Mouse (Mus musculus) left cerebral cortex, adult 8-10 months (tissue): ENCODE measurements at regions not wholly inside any gene's neighbourhood (a gene's known extent, or its start where the extent isn't known, plus 50 kb on each side); places are given as distances from the start of the nearest gene placed in this dataset.
A peak's percentile ranks its signal among the peaks of the same experiment; 100 is the strongest.
"Not testable (repeated sequence)": the region's sequence is repeated elsewhere in the genome, so short reads cannot be mapped to it uniquely, and the experiment has no call there.

ENCODE experiments used
- DNase-seq, 2 experiments: peaks; one replicate each; pipeline ENCODE4 v3.0.0; 2022; ENCODE audit warnings: low spot score in 2 of 2

DNA sequence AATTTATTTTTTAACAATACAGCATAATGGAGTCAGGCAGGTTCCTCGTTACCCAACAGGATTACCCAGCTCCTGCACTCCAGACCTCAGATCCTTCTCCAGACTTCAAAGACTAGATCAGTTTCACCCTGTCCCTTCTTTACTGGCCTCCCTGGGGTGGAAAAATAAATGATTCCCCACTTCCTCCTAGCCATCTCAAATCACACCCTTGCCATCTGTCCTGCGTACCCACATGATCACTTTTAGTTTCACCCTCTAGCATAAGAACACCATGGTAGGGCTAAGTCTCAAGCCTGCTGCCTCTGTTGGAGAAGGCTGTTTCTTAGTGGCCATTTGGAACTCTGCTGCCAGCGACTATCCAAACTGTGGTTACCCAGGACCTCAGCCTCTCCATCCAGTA is 222.0 kb downstream of the Plxna1 start:
- no peak for DNase-seq

DNA sequence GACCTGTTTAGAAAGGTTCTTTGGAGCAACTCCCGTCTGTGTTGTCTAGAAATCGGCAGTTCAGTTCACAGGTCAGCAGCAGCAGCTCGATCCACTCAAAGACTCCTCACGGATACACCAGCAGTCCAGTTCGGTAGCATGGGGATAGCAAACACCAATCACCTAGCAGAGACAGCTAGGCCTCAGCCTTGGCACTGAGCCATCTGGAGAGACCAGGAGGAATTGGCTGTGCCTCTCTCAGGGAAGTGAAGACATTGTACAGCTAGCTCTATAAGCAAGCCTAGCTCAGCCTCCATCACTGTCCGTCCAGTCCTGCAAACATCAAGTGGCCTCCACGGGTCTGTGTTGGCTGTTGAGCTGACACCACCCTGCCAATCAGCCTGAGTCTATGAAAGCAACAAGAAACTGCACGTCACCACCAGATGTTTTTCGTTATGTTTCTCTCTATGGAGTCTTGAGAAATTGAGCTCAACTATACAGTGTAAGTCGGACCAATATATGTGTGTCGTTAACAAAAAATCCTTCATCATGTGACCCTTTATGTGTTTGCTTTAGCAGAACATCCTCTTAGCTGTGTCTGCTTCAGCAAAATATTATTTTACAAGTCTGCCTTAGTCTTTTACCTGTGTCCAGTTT is 209.3 kb downstream of the Plxna1 start:
- no peak for DNase-seq

DNA sequence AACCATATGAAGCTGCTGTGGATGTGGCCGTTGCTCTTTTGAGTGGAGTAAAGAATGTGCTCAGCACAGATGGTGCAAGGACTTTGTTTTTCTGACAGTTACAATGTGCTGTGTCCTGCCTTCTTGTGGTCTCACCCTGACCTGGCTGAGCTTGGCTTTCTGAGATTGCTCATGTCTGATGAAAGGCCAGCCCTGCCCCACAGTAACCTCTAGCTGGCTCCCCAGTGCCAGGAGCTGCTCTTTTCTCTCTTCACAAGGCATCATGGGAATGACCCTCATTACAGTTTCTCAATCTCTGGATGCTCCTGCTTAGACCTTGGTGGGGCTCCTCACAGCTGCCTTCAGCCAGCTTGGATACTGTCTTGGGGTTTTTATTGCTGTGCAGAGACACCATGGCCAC is 204.9 kb downstream of the Plxna1 start:
- no peak for DNase-seq

DNA sequence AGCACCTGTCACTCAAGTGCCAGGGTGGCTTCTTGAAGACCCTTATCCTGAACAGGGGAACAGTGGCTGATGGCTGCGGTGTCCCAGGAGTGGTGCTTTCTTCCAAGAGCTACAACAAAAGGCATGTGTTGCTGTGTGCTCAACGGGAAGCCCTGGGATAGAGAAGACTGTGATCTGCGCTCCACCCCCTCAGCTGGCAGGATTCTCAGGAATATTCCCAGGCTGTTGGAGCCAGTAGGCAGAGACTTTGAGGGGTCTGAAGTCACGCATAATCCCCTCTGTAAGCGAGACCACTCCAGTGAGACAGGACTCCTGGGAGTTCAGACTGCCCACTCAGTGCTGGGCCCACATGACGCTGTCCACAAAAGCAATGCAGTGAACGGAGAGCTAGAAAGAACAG is 202.4 kb downstream of the Plxna1 start:
- peak in 1 of 2 experiments; percentile 7 for DNase-seq

DNA sequence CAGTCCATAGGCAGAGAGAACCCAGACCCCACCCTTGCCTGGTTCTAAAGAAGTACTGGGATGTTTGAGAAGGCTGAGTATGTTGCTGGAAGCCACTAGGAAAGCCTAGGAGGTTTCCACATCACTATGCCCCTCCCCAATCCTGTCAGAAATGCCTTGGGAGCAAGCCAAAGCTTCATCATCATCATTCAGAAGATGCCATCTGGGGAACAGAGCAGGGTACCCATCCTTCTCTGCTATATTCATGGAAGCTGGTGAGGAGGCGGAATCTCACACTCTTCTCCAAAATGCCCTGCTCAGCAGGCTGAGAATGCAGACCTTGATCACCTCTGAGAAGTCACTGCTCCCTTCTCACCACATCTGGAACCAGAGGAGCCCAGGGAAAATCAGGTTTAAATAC is 200.7 kb downstream of the Plxna1 start:
- no peak for DNase-seq

DNA sequence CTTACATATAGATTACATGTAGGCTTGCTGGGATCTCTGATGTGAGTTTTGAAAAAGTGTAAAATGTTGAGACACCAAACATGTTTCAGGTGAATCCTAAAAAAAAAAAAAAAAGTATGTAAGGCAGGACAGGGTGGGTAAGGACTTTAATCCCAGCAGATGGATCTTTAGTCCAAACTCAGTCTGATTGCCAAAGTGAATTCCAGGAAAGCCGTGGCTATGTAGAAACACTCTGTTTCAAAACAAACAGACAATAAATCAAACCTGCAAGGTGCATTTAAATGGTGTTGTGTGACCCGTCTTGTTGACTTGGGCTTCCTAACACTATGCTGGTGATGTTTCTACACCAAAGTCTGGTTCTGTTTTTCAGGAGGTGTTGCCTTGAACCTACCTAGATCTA is 192.9 kb downstream of the Plxna1 start:
- no peak for DNase-seq

DNA sequence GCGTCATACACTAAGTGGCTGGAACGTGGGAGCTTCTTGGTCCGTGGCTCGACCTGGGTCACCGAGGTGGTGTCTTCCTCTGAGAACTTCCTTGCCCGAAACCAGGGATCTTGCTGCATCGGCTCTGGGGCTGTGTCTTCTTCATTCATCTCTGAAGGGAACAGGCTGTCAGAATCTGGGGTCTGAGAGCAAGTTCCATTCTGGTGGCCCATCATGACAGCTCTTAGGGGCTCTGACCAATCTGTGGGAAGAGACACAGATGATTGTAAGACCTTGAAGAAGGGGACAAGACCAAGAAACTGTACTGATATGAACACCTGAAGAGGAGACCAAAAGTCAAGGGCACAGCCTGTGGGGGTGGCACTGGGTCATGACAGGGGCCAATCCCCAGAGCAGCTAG is 177.5 kb downstream of the Plxna1 start:
- DNase-seq: not testable (repeated sequence)

DNA sequence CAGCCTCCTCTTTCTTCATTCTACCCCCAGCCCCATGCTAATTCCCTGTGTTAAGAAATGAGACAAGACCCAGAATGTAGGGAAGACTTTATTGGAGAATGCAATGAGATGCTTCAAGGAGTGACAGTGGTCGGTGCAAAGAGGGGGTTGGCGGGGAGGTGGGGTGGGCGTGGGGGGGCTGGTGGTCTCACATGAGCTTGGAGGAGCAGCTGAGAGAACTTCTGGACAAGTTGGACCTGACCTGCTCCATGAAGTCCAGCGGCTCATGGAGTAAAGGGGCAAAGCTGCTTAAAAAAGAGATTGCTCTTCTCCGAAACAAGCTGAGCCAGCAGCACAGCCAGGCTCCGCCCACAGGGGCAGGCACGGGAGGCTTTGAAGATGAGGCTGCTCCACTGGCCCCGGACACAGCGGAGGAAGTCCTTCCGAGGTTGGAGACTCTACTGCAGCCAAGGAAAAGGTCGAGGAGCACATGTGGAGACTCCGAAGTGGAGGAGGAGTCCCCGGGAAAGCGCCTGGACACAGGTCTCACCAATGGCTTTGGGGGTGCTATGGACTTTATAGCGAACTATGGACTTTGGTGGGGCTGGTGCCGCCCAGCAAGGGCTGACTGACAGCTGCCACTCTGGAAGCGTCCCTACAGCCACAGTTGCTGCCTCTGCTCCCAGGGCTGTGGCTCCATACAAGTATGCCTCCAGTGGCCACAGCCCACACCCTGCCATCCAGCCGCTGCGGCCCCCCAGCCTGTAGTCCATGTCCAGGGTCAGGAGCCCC is 161.7 kb downstream of the Plxna1 start:
- not testable (repeated sequence) for DNase-seq

DNA sequence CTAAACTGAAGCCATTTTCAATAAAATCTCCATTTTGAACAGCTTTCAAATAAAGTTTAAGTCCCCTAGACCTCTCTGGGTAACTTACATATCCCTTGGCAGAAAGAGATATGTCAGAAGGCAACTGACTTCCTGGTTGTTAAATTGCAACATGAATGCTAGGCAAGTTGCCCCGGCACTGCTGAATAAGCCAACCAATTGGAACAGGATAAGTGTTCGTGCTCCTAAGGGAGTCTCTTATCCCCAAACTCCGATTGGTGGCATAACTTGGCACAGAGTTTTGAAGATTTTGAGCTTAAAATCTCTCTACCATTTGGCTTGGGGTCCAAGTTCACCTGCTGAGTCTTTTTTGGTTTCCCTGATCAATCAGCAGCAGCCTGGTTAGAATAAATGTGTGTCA is 147.4 kb downstream of the Plxna1 start:
- no peak for DNase-seq

DNA sequence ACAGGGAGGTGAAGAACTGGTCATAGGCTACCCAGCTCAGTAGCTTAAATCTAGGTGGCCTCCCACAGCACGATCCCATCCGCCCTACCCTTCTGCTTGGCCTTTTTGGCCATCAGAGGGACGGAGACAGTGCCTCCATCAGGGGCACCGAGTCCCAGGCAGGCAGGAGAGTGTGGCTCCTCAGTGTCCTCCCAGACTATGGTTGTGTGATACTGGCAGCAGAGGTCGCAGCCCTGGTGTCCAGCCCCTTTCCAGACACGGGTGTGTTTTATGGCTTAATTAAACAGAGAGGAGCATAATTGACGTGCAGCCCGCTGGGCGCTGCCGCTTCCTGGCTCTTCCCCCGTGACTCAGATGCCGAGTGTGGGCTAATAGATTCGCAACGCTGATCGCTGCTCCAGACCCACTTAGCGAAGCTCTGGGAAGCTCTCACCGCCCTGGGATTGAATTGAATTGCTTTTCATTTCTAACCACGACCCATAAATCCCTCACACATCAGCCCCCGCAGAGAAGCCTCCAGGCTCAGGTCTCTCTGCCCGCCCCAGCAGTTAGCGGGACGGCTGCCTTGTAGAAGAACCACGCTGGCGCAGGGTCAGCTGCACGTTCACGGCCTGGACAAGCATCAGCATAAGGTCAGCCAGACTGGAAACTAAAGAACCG is 126.9 kb downstream of the Plxna1 start:
- no peak for DNase-seq

DNA sequence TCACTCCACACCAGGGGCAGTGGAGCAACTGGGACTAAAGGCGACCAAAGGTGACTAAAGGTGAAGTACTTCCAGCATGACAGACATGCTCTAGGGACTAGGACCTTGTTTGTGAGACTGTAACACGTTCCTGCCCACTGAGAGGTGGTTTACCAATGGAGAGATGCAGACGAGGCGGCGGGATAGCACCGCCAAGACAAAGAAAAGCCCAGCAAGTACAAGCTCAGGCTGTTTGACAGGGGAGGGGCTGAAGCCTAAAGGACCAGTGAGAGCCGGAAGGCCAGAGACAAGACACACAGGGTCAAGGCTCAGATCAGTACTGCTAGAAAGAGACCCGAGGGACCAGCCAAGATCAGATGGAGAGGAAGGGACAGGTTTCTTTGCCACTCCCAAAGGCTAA is 126.2 kb downstream of the Plxna1 start:
- no peak for DNase-seq

DNA sequence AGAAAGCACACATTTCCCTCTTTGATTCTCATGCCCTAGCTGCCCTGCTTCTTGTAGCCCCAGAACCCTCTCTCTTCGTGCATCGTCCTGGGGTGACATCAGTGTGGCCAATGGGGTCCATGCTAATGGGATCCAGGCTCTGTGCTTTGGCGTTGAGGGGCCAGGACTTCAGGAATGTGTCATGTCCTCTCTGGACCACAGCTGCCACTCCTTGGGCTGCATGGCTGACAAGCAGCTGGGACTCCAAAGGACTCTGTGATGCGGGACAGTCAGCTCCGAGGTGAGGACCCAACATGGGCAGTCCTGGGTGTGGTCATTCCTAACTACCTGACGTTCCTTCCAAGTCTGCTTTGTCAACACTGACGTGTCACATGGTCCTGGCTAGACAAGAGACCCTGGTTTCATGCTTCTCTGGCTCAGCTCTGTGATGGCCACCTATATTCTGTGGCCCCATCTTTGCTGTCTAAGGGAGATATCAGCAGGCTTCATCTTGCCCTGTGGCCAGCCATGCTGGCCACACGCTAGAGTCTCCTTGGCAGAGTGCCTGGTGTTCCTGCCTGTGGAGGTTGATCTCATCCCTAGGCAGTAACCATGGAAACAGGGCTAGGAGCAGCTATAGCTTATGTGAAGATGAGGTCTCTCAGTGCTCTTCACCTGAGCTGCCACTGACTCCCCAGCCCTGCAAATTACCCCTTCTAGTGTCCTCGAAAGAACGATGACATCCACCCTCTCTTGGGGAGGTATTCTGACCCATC is 125.4 kb downstream of the Plxna1 start:
- peak in 1 of 2 experiments; percentile 76 for DNase-seq

DNA sequence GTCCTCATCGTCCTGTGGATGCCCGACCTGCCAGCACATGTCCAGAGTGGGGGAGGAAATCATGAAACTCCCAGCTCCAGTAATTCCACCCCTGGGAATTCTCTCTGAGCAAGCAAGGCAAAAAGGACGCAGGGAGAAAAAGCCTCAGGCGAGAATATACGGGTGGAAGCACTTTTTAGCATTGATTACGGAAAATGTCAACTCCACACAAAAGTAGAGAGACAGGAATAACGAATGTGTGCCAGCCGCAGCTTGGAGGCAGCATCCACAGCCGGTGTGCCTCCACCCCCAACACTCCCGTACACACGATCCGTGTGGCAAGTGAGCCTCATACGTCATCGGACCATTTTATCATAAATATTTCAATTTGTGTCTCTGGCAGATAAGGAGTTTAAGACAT is 123.5 kb downstream of the Plxna1 start:
- DNase-seq: peak in 1 of 2 experiments; percentile 46

DNA sequence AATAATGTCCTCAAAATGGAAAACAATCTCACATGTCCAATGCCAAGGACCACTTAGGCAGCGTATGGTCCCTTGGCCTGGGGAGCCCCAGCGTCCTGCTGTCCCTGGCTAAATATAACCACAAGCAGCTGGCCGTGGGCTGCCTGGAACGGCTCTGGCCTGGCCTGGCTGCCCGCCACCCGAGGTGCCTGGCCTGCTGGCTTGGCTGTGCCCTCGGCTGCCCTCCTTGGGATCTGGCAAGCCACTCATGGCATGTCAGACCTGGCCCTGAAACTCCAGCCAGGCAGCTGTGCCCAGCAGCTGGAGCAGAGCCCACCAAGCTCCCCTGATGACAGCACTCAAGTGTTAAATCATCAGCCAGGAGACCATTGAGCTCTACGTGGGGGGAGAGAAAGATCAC is 122.9 kb downstream of the Plxna1 start:
- peak in 1 of 2 experiments; percentile 45 for DNase-seq

DNA sequence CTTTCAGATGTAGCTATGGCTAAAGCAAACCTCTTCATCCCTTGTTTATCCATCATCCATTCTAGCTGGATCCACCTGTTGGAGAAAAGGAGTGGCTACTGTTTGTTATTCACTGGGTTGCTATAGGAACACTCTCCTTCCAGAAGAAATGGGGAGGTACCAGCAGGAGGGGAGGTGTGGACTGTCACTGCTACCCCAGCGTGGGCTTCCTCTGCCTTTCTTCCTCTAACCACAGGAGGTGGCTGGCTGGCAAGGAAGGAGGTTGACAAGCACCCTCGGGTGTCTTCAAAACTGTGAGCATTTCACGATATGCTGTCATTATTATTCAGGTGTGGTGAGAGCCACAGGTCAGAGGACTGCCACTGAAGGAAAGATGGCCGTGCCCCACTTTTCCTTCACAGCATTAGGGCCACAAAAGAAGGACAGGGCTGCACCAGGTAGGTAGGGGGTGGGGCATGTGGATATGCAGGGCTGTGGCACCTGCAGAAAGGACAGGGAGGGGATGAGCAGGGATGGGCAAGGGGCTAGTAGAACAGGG is 122.2 kb downstream of the Plxna1 start:
- DNase-seq: no peak

DNA sequence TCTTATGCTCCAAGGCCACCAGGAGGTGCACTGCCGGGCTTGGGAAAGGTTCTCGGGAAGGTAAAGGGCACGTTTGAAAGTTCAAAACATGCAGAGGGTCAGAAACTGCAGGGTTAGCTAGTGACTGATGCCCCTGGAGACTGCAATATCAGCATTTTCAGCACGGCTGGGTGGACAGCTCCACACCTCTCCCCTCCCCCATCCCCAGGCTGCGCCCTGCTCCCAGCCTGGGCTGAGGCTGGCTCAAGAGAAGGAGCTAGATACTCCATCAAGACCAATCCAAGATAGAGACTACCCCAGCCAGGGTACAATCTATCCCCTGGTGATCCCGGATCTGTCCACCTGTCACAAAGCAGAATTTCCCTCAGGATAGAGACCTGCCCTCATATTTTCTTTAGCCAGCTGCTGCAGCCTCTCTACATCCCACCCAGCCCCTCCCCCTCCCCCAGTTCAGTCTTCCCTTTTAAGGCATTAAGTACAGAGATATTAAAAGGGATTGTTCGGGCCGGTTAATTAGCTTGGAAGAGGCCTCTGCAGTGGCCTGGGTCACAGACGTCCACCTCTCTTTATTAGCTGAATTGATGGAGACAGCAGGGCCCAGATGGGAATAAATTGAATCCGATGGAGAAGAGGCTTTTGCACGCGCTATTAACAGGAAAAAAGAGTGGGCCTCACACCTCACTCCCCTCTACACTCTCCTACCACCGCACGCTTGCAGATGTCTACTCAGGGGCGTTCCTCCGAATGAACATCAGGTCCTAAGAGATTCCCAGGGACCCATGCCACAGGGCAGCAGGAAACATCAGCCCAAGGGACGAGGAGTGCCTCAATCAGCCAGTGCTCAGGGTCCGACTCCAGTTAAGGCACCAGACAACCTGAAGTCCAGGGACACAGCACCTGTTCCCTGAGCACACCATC is 119.8 kb downstream of the Plxna1 start:
- DNase-seq: no peak

DNA sequence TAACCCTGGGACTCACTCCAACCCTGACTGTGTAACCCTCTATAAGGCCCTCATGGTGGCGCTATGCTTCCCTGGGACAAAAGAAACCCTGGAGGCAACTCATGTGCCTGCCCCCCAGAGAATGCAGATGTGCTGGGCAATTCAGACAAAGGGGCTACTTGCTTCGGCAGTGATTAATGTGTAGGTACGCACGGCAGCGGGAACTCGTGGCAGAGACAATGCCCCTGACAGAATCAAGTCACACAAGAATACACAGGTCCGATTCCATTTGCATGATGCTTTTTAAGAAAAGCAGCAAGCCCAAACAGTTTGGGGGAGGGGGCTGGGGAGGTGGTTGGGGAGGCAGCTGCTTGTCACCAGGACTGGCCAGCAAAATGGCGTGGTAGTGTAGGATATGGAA is 116.9 kb downstream of the Plxna1 start:
- no peak for DNase-seq

DNA sequence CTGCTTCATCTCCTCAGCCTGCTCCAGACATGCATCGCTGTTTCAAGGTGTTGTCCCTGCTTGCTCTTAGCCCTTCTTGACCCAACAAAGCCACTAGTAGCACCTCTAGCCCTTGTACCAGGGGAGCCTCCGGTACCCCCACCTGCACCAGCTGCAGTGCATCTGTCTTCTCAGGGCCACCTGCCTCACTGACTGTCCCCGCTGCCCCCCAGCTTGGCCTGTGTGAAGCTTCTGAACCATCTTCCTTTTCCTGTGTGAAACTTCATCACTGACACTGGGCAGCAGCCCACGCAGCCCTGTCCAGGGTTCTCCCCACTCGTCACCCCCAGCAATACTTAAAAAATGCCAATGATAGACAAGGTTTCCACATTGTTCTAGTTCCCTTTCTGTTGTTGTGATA is 116.2 kb downstream of the Plxna1 start:
- DNase-seq: no peak

DNA sequence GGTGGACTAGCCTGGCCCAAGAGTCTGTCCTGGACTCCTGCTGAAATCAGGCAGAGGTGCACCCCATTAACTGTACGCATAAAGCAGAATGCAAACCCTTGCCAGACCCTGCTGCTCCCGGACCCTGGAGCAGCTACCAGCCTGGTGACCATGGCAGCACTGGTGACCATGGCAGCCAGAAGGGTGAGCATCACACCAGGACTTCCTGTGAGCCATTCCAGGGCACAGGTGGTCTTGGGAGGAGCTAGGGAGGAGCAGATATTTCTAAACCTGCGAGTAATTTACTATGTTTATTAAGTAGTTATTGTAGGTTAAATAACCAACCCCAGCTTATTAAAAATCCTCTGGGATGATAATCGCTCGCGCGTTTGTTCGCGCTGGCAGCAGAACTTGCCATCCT is 113.8 kb downstream of the Plxna1 start:
- DNase-seq: no peak

DNA sequence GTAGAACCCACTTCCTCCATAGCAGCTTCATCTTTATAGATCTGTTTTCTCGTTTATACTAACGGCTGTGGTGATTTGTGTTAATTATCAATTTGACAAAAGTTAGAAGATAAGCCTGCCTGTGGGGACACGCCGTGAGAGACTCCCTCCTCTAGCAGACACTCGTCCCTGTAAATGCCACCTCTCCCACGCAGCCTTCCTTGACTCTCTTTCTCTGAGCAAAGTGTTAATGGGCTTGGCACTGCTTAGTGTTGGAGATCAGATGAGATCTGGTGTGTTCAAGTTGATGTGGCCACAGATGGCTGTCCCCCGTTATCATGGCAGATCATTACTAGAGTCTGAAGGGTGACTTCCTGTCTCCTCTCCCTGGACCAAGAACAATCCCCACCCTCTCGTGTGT is 113.1 kb downstream of the Plxna1 start:
- DNase-seq: no peak

DNA sequence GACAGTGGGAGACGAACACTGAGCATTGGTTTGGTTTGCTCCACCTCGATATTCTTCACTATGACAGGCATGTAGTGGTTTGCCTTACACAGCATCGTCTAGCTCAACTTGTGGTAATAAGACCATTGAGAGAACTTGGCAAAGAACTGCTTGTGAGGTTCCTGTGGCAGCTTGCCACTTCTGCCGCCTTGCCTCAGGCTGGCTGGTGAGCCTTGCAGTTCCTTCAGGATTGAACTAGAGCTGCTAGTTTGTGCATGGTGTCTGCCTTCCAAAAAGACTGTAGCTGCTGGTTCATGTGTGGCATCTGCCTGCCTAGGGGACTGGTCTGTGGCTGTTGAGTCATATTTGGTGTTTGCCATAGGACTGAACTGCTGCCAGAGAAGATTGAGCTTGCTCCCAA is 110.8 kb downstream of the Plxna1 start:
- no peak for DNase-seq
